Mouse (Mus musculus) retina, postnatal 7 days (tissue): Measurements from ENCODE around the gene Glipr1.

Source experiments
- DNase-seq: peaks from one replicate; pipeline ENCODE4 v3.0.0-alpha.2; 2012; ENCODE audit warnings: low read depth, low spot score

The Glipr1 gene

DNA sequence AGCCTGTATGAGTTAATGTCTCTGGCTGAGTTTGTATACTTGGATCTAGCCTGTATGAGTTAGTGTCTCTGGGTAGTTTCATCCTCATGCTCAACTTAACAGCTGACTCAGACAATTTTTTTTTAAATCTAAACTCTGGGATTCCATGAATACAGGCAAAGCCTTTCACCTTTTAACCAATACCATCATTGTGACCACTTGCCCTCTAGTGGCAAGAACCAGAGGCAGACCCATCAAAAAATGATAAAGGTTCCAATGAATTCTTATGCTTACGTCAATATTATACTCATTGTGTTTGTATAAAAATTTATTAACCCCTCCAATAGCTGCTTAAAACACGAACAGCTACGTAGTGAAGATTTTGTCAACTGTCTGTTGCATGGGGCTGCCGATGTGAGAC lies 36.0 kb downstream of the Glipr1 start:
- no peak for DNase-seq

DNA sequence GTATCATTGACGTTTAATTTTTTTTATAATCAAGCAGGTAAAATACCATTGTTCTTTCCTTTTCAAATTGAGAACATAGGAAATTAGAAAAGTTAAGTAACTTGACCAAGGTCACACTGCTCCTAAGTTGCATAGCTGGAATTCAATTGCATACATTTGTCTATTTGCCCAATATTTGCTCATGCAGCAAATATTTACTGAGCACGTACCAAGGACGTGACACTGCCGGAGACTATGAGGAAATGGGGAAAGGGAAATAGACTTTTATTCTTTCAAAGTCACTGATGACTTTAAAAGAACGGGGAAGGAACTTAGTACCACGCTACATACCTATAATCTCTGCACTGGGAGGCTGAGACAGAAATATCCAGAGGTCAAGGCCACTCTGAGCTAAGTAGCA lies 42.0 kb downstream of the Glipr1 start:
- no peak for DNase-seq

- DNase-seq: no peak
These were observed 43.1 kb downstream of the Glipr1 start for GRCm38 (mm10) chr10:111959353-111959752.

DNA sequence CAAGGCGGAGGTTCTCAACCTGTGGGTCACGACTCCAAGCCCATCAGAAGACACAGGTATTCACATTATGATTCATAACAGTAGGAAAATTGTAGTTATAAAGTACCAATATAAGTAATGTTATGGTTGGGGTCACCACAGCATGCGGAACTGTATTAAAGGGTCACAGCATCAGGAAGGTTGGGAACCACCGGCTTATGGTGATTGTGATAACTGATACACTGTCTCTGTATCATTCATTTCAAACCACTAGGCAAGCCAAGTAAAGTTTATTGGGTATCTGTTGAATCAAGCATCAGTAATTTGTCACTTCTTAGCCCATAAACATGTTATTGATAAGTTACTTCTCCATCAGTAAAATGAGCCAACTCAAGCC lies 44.4 kb downstream of the Glipr1 start:
- no peak for DNase-seq

DNA sequence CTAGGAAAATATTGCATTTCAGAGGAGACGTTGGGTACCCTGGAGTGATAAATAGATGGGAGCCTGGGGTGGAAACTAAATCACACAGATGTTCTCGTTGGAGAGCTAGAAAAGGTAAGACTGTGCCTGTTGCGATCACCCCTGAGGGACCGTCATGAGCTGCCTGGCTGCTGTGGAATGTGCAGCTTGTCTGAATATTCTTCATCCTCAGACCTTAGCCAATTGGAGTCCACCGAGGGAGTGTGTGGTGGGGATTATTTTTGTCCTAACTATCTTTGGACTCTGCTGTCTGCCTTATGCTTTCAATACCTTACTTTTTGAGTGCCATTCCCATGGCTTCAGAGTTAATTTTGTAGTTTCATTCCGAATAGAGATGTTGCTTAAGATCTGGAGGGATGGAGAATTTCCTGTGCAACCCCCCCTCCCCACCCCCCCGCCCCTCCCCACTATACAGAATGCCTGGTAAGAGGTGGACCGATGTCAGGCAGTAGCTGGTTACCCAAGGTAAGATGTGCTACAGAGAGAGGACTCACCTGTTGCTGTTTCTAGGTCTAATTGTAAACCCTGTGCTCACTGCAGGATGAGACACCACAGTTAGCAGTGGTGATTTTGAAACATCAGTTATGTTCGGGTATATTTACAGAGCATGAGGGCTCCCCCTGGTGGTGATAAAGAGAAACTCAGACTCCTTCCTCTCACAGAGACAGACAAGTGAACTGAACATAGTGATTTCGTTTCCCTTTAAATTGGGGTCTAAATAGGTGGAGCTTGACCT lies 45.0 kb downstream of the Glipr1 start:
- peak; percentile 62 for DNase-seq

DNA sequence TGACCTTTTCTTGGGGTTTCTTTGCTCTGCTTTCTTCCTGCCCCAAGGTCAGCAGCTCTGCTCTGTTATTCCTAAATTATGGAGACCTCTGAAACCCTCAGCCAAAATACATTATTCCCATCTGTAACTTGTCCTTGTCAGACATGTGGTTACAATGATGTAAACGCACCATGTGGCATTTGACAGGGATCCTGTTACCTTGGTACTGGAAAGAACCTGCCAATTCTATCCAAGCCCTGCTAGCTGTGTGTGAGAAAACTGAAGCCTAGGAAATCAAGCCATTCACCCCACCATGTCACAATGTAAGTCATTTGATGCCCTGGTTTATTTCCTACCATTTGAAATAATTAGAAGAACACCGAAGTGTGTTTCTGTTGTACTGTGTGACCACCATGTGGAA lies 46.6 kb downstream of the Glipr1 start:
- DNase-seq: no peak

DNA sequence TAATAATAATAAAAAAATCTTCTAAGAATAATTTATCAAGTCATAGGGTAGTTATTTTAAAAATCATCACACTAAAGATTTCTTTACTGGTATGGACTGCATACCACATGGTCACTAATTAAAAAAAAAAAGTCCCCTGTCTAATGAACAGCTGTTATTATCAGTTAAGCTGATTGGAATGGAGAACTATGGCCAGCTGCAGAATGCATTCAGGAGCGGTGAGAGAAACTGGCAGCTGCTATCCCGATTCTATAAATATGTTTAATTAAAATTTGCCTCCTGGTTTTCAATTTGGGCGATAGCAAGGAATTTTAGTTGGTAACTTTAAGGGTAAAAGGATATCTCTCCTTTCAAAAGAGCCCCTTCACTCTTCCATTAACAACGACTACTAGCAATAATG lies 53.4 kb downstream of the Glipr1 start:
- DNase-seq: no peak

DNA sequence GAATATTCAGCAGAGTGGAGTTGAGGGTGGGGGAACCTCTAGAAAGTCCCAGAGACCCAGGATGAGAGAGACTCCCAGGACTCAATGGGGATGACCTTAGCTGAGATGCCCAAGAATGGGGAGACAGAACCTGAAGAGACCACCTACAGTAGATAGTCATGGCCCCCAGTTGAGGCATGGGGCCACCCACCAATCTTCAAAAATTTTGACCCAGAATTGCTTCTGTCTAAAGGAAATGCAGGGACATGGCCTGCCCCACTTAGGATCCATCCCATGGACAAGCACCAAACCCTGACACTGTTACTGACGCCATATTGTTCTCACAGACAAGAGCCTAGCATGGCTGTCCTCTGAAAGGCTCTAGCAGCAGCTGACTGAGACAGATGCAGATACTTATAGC lies 54.4 kb downstream of the Glipr1 start:
- DNase-seq: no peak

DNA sequence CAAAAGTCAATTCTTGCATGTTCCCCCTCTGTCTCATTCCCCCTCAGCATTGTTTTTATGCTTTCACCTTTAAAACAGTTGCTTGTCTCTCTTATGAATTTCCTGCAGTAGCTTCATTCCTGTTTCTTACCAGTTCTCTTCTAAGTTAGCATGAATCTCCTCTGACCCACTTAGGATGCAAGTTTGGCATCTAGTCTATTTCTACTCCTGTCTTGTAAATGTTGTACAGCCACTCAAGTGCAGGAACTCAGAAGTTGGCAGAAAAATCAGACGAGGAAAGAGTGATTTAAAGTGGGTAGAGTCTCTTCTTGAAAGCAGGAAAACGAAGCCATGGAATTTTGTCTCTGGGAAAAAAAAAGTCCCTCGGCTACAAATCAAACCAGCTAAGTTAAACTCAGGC lies 56.9 kb downstream of the Glipr1 start:
- DNase-seq: no peak

DNA sequence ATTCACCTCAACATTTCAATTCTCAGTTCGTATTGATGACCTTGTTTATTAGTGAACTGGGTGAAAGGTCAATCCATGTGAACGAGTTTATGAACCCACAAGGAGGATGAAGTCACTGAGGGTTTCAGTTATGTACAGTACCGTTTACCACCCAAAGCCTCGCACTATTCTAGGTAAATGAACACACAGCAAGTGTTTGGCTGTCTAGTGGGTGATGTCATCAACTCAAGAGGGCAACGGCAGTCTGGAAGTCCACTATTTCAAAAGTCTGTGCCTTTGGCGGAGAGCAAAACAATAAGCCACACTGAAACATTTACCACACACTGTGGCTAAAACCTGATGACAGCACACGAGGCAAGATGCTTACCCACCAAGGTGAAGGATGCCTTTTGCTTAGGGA lies 59.4 kb downstream of the Glipr1 start:
- no peak for DNase-seq

DNA sequence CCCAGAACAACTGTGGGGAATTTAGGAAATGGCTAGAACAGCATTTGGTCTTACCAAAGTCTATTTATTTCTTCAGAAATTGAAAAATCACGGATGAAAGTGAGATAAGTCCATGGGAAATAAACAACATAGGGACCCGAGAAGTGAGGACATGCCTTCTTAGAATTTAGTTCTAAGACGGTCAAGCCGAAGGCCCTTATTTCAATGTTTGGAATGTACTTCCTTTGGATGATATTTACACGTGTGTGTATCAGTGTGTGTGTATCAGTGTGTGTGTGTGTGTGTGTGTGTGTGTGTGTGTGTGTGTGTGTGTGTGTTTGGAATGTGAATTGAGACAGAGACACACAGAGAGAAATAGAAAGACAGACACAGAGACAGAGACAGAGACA lies 65.3 kb downstream of the Glipr1 start:
- DNase-seq: no peak

- DNase-seq: no peak
These were observed 65.8 kb downstream of the Glipr1 start for GRCm38 (mm10) chr10:111936491-111937145.

DNA sequence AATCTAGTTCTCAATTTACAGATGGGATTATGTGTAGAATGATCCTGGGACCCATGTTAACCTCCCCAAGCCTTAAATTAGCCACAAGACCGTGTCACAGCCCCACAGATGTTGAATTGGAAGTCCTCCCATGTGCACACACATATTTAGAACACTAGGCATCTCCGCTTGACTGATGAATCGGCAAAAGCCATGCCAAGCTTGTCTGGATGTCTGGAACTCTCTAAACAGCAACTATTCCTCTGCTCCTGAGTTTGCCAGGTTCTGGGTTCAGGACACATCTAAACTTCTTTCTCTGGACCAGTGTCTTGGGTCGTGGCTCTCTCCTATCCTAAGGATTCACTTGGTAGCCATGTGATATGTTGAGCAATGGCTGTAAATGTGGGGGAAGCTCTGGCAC lies 66.4 kb downstream of the Glipr1 start:
- no peak for DNase-seq
